Mouse (Mus musculus) left cerebral cortex, adult 18-20 months (tissue): Measurements from ENCODE around the gene Sh3d19. TPM values are rescaled to one million over a fixed set of nuclear protein-coding genes. Genes with fewer than 3 reads are reported as not detected.
A peak's percentile ranks its signal among the peaks of the same experiment; 100 is the strongest.

Experiments used
- DNase-seq, 2 experiments: peaks; one replicate each; pipeline ENCODE4 v3.0.0; 2021 to 2022; ENCODE audit warnings: low spot score in 2 of 2, mixed read lengths in 1 of 2
- long read RNA-seq, 2 experiments: library from polyadenylated mRNA; stranded (forward); transcript quantifications; one replicate each; pipeline ENCODE4 v2.0.0; 2021
- total RNA-seq, 2 experiments: library from RNA; stranded (reverse); gene quantifications; 2 replicates each; pipeline ENCODE4 v1.2.3; 2021

Gene Sh3d19
- 10 to 100 TPM; 13.4 to 14.1 TPM for total RNA-seq
- long read RNA-seq, experiment 1, full-length matches to known transcripts: 1 of 4 reads
- long read RNA-seq, experiment 1, partial matches to known transcripts: 0 of 4 reads
- long read RNA-seq, experiment 1, other reads (novel, unspliced or antisense): 3 of 4 reads
- long read RNA-seq, experiment 2, partial matches to known transcripts: 0 of 3 reads
- long read RNA-seq, experiment 2, other reads (novel, unspliced or antisense): 3 of 3 reads

- DNase-seq: peak; percentile 55 to 61
These were observed at the start of gene Sh3d19 for GRCm38 (mm10) chr3:85970742-85971598. Gene Sh3d19, plus strand, starts transcription at chr3:85971109.

GRCm38 (mm10) chr3:85922331-85922730 is 48.6 kb upstream of the Sh3d19 start:
- no peak for DNase-seq

GRCm38 (mm10) chr3:85923343-85923742 is 47.6 kb upstream of the Sh3d19 start:
- no peak for DNase-seq

- DNase-seq: peak; percentile 89 to 95
These were observed 46.7 kb upstream of the Sh3d19 start for GRCm38 (mm10) chr3:85923954-85924945.

GRCm38 (mm10) chr3:85927296-85927695 is 43.6 kb upstream of the Sh3d19 start:
- DNase-seq: no peak

- DNase-seq: peak; percentile 3 to 11
These were observed 42.7 kb upstream of the Sh3d19 start for GRCm38 (mm10) chr3:85928140-85928611.

- DNase-seq: no peak
These were observed 41.2 kb upstream of the Sh3d19 start for GRCm38 (mm10) chr3:85929711-85930110.

- DNase-seq: no peak
These were observed 40.1 kb upstream of the Sh3d19 start for GRCm38 (mm10) chr3:85930671-85931255.

GRCm38 (mm10) chr3:85931859-85932258 is 39.0 kb upstream of the Sh3d19 start:
- DNase-seq: no peak

GRCm38 (mm10) chr3:85933586-85933985 is 37.3 kb upstream of the Sh3d19 start:
- no peak for DNase-seq

GRCm38 (mm10) chr3:85950914-85951313 is 20.0 kb upstream of the Sh3d19 start:
- no peak for DNase-seq

GRCm38 (mm10) chr3:85952696-85953283 is 18.1 kb upstream of the Sh3d19 start:
- DNase-seq: no peak

- no peak for DNase-seq
These were observed 15.6 kb upstream of the Sh3d19 start for GRCm38 (mm10) chr3:85955269-85955668.

- no peak for DNase-seq
These were observed 15.2 kb upstream of the Sh3d19 start for GRCm38 (mm10) chr3:85955704-85956103.

- no peak for DNase-seq
These were observed 11.2 kb upstream of the Sh3d19 start for GRCm38 (mm10) chr3:85959669-85960068.

- DNase-seq: peak in 1 of 2 experiments; percentile 12
These were observed 9.8 kb upstream of the Sh3d19 start for GRCm38 (mm10) chr3:85961134-85961533.

- no peak for DNase-seq
These were observed 5.4 kb upstream of the Sh3d19 start for GRCm38 (mm10) chr3:85965479-85965878.

GRCm38 (mm10) chr3:85969040-85969439 is 1.9 kb upstream of the Sh3d19 start:
- DNase-seq: no peak

- DNase-seq: no peak
These were observed 678 bp downstream of the Sh3d19 start for GRCm38 (mm10) chr3:85971599-85971975.

- no peak for DNase-seq
These were observed 2.6 kb downstream of the Sh3d19 start for GRCm38 (mm10) chr3:85973376-85974140.
